Mouse (Mus musculus) liver, embryonic 15.5 days (tissue): Measurements from ENCODE around the gene Parp8. TPM values are rescaled to one million over a fixed set of nuclear protein-coding genes. Genes with fewer than 3 reads are reported as not detected.
"Not testable (repeated sequence)": the region's sequence is repeated elsewhere in the genome, so short reads cannot be mapped to it uniquely, and the experiment has no call there.

Experiments
- ATAC-seq: fragments of 200-750 bp; cut with Nextera tagmentation; 2 replicates; pipeline ENCODE4 v1.8.0; 2017; ENCODE audit warnings: moderate number of reproducible peaks, mild to moderate bottlenecking, moderate library complexity; ENCODE audit not compliant: insufficient read depth
- H3K27ac ChIP-seq: fragments of 300-500 bp; sonication (generic); replicated peaks from 2 replicates; pipeline ENCODE4 v1.5.1; 2015; ENCODE audit warnings: mild to moderate bottlenecking, inconsistent platforms
- H3K27me3 ChIP-seq: fragments of 300-500 bp; sonication (generic); 2 replicates; pipeline ENCODE4 v1.6.1; 2015; ENCODE audit warnings: mild to moderate bottlenecking, inconsistent platforms
- H3K36me3 ChIP-seq: fragments of 300-500 bp; sonication (generic); replicated peaks from 2 replicates; pipeline ENCODE4 v1.6.1; 2015; ENCODE audit warnings: moderate library complexity, mild to moderate bottlenecking, inconsistent platforms
- H3K4me1 ChIP-seq: fragments of 300-500 bp; sonication (generic); replicated peaks from 2 replicates; pipeline ENCODE4 v1.6.1; 2015; ENCODE audit warnings: inconsistent platforms
- H3K4me2 ChIP-seq: fragments of 300-500 bp; sonication (generic); 2 replicates; pipeline ENCODE4 v1.6.1; 2015; ENCODE audit warnings: moderate library complexity, mild to moderate bottlenecking, inconsistent platforms
- H3K4me3 ChIP-seq: fragments of 300-500 bp; sonication (generic); replicated peaks from 2 replicates; pipeline ENCODE4 v1.5.1; 2015; ENCODE audit warnings: mild to moderate bottlenecking, inconsistent platforms
- H3K9ac ChIP-seq: fragments of 300-500 bp; sonication (generic); 2 replicates; pipeline ENCODE4 v1.6.1; 2015; ENCODE audit warnings: moderate library complexity, mild to moderate bottlenecking, inconsistent platforms
- H3K9me3 ChIP-seq: fragments of 300-500 bp; sonication (generic); replicated peaks from 2 replicates; pipeline ENCODE4 v1.6.1; 2016; ENCODE audit warnings: inconsistent platforms
- whole genome bisulfite sequencing: fragments of 180-500 bp; shearing (Covaris S2); methylation state at CpG from one replicate; pipeline ENCODE4 v1.1.7; 2015; ENCODE audit warnings: mixed read lengths; ENCODE audit not compliant: insufficient replicate concordance; 5-methylcytosine and 5-hydroxymethylcytosine counted together
- polyA plus RNA-seq: library from polyadenylated mRNA; unstranded; fragments of >200 nt; fragmentation: Nextera tagmentation; extraction: Ambion mirVana; gene quantifications from 2 replicates; pipeline ENCODE4 v1.2.1, GENCODE M21; 2015

The Parp8 gene
- polyA plus RNA-seq, 1 experiment from 2014 or later: 2.4 TPM

GRCm38 (mm10) chr13:116958776-116959589 lies 66.4 kb downstream of the Parp8 start:
- H3K9ac ChIP-seq: no peak overlapping the region
- no peaks in the 10 kb centered on the region for H3K9me3 ChIP-seq
- no peaks in the 10 kb centered on the region for H3K27me3 ChIP-seq
- H3K4me2 ChIP-seq: no peak overlapping the region
- WGBS: 68% methylated on average over 7 of the region's 7 CpGs
- ATAC-seq: no peak
- no peak overlapping the region for H3K4me3 ChIP-seq
- H3K27ac ChIP-seq: no peak overlapping the region
- no peaks in the 10 kb centered on the region for H3K4me1 ChIP-seq
- H3K36me3 ChIP-seq: no peaks in the 10 kb centered on the region

GRCm38 (mm10) chr13:116957577-116957976 lies 67.8 kb downstream of the Parp8 start:
- ATAC-seq: no peak
- H3K4me3 ChIP-seq: no peak overlapping the region
- H3K4me2 ChIP-seq: no peak overlapping the region
- 46% methylated on average over 3 of the region's 3 CpGs for WGBS
- H3K9ac ChIP-seq: no peak overlapping the region
- H3K9me3 ChIP-seq: no peaks in the 10 kb centered on the region
- no peaks in the 10 kb centered on the region for H3K36me3 ChIP-seq
- H3K4me1 ChIP-seq: no peaks in the 10 kb centered on the region
- H3K27me3 ChIP-seq: no peaks in the 10 kb centered on the region
- H3K27ac ChIP-seq: no peak overlapping the region

GRCm38 (mm10) chr13:116951336-116951735 lies 74.0 kb downstream of the Parp8 start:
- H3K4me1 ChIP-seq: no peaks in the 10 kb centered on the region
- H3K27ac ChIP-seq: no peak overlapping the region
- H3K27me3 ChIP-seq: no peaks in the 10 kb centered on the region
- no peak overlapping the region for H3K4me2 ChIP-seq
- H3K36me3 ChIP-seq: no peaks in the 10 kb centered on the region
- no peaks in the 10 kb centered on the region for H3K9me3 ChIP-seq
- no peak overlapping the region for H3K9ac ChIP-seq
- no peak for ATAC-seq
- H3K4me3 ChIP-seq: no peak overlapping the region
- WGBS: 62% methylated on average over 3 of the region's 3 CpGs

- ATAC-seq: no peak
- Histone ChIP-seq H3K36me3 (no peaks in the 10 kb centered on the region), H3K27me3 (no peaks in the 10 kb centered on the region), H3K9me3 (no peaks in the 10 kb centered on the region), H3K4me3 (no peak overlapping the region), H3K9ac (no peak overlapping the region), H3K27ac (no peak overlapping the region), H3K4me2 (no peak overlapping the region), H3K4me1 (no peaks in the 10 kb centered on the region)
- WGBS: 28% methylated on average over 4 of the region's 4 CpGs
Observed at GRCm38 (mm10) chr13:116949527-116949926, 75.8 kb downstream of the Parp8 start.

GRCm38 (mm10) chr13:116949056-116949455 lies 76.3 kb downstream of the Parp8 start:
- ATAC-seq: no peak
- no peak overlapping the region for H3K9ac ChIP-seq
- H3K4me1 ChIP-seq: no peaks in the 10 kb centered on the region
- H3K27me3 ChIP-seq: no peaks in the 10 kb centered on the region
- no peak overlapping the region for H3K4me3 ChIP-seq
- H3K27ac ChIP-seq: no peak overlapping the region
- H3K9me3 ChIP-seq: no peaks in the 10 kb centered on the region
- WGBS: 74% methylated on average over 6 of the region's 6 CpGs
- no peaks in the 10 kb centered on the region for H3K36me3 ChIP-seq
- H3K4me2 ChIP-seq: no peak overlapping the region

GRCm38 (mm10) chr13:116948299-116948659 lies 77.1 kb downstream of the Parp8 start:
- ATAC-seq: no peak
- no peak overlapping the region for H3K4me2 ChIP-seq
- WGBS: 29% methylated on average over 5 of the region's 5 CpGs
- H3K4me1 ChIP-seq: no peaks in the 10 kb centered on the region
- no peaks in the 10 kb centered on the region for H3K27me3 ChIP-seq
- no peaks in the 10 kb centered on the region for H3K36me3 ChIP-seq
- H3K4me3 ChIP-seq: no peak overlapping the region
- H3K9ac ChIP-seq: no peak overlapping the region
- H3K27ac ChIP-seq: no peak overlapping the region
- H3K9me3 ChIP-seq: no peaks in the 10 kb centered on the region

GRCm38 (mm10) chr13:116947611-116948298 lies 77.6 kb downstream of the Parp8 start:
- no peak overlapping the region for H3K27ac ChIP-seq
- no peak overlapping the region for H3K9ac ChIP-seq
- no peak overlapping the region for H3K4me3 ChIP-seq
- no peak for ATAC-seq
- WGBS: 58% methylated on average over 9 of the region's 9 CpGs
- no peaks in the 10 kb centered on the region for H3K9me3 ChIP-seq
- no peaks in the 10 kb centered on the region for H3K27me3 ChIP-seq
- H3K4me2 ChIP-seq: no peak overlapping the region
- H3K36me3 ChIP-seq: no peaks in the 10 kb centered on the region
- H3K4me1 ChIP-seq: no peaks in the 10 kb centered on the region

- no peaks in the 10 kb centered on the region for H3K9me3 ChIP-seq
- no peaks in the 10 kb centered on the region for H3K27me3 ChIP-seq
- H3K4me1 ChIP-seq: no peaks in the 10 kb centered on the region
- H3K4me3 ChIP-seq: no peak overlapping the region
- no peak overlapping the region for H3K4me2 ChIP-seq
- no peak overlapping the region for H3K27ac ChIP-seq
- WGBS: 53% methylated on average over 4 of the region's 4 CpGs
- no peak overlapping the region for H3K9ac ChIP-seq
- ATAC-seq: no peak
- no peaks in the 10 kb centered on the region for H3K36me3 ChIP-seq
Observed at GRCm38 (mm10) chr13:116946566-116946965, 78.8 kb downstream of the Parp8 start.

GRCm38 (mm10) chr13:116941280-116942015 lies 83.9 kb downstream of the Parp8 start:
- Histone ChIP-seq H3K27me3 (no peaks in the 10 kb centered on the region), H3K27ac (no peak overlapping the region), H3K9me3 (no peaks in the 10 kb centered on the region), H3K4me3 (no peak overlapping the region), H3K4me1 (no peaks in the 10 kb centered on the region), H3K36me3 (no peaks in the 10 kb centered on the region), H3K4me2 (no peak overlapping the region), H3K9ac (no peak overlapping the region)
- 70% methylated on average over 13 of the region's 13 CpGs for WGBS
- ATAC-seq: no peak

GRCm38 (mm10) chr13:116940761-116941160 lies 84.6 kb downstream of the Parp8 start:
- H3K27ac ChIP-seq: no peak overlapping the region
- H3K9ac ChIP-seq: no peak overlapping the region
- no peak overlapping the region for H3K4me3 ChIP-seq
- H3K36me3 ChIP-seq: no peaks in the 10 kb centered on the region
- 70% methylated on average over 7 of the region's 7 CpGs for WGBS
- no peak for ATAC-seq
- no peaks in the 10 kb centered on the region for H3K4me1 ChIP-seq
- no peak overlapping the region for H3K4me2 ChIP-seq
- H3K27me3 ChIP-seq: no peaks in the 10 kb centered on the region
- no peaks in the 10 kb centered on the region for H3K9me3 ChIP-seq

GRCm38 (mm10) chr13:116937019-116937418 lies 88.3 kb downstream of the Parp8 start:
- not testable (repeated sequence) for H3K4me1 ChIP-seq, H3K4me3 ChIP-seq, H3K27me3 ChIP-seq, ATAC-seq, H3K9ac ChIP-seq, H3K27ac ChIP-seq, H3K4me2 ChIP-seq, H3K9me3 ChIP-seq, H3K36me3 ChIP-seq
- 53% methylated on average over 3 of the region's 3 CpGs for WGBS
